Mouse (Mus musculus): ENCODE measurements at regions not wholly inside any gene's neighbourhood (a gene's known extent, or its start where the extent isn't known, plus 50 kb on each side); places are given as distances from the start of the nearest gene placed in this dataset.
A peak's percentile ranks its signal among the peaks of the same experiment; 100 is the strongest.

DNA sequence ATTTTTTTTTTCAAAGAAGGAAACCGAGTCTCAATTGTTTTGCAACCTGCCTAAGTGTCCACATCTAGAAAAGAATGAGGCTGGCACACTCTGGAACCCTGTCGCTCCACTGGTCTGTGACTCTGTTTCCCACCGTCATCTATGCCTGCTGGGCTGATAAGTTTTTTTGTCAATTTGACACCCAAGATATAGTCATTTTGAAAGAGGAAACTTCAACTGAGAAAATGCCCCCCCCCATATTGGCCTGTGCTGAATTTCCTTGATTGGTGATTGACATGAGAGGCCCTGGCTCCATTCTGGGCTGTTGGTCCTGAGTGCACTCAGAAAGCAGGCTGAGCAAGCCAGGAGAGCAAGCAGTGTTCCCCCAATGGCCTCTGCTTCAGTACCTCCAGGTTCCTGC, 71.6 kb upstream of the Vps8 start:
- Histone ChIP-seq H3K27ac (ENCODE audit: control insufficient read depth, insufficient read depth, low read depth, low read length) (no peak overlapping the region), H3K4me3 (ENCODE audit: control insufficient read depth, low read depth, low read length) (no peak overlapping the region), H3K4me1 (ENCODE audit: control insufficient read depth, insufficient read depth, low read length) (no peaks in the 10 kb centered on the region), H3K36me3 (ENCODE audit: control insufficient read depth, insufficient read depth, low read length) (no peaks in the 10 kb centered on the region), H3K27me3 (ENCODE audit: control insufficient read depth, insufficient read depth, low read length) (no peaks in the 10 kb centered on the region)
- no peak for TF ChIP-seq CTCF (IDR thresholded peaks at IDR 0.05; ENCODE audit: control insufficient read depth, insufficient read depth, insufficient replicate concordance, low read depth, low read length)
- TF ChIP-seq POLR2A (IDR thresholded peaks at IDR 0.05; ENCODE audit: control insufficient read depth, low read depth, low read length), result no peak

- no peak overlapping the region for H3K27ac ChIP-seq (ENCODE audit: control insufficient read depth, insufficient read depth, low read depth, low read length)
- TF ChIP-seq CTCF (IDR thresholded peaks at IDR 0.05; ENCODE audit: control insufficient read depth, insufficient read depth, insufficient replicate concordance, low read depth, low read length) (no peak), POLR2A (IDR thresholded peaks at IDR 0.05; ENCODE audit: control insufficient read depth, low read depth, low read length) (no peak)
Measured at GRCm38 (mm10) chr16:21353111-21353510, 69.8 kb upstream of the Vps8 start.

DNA sequence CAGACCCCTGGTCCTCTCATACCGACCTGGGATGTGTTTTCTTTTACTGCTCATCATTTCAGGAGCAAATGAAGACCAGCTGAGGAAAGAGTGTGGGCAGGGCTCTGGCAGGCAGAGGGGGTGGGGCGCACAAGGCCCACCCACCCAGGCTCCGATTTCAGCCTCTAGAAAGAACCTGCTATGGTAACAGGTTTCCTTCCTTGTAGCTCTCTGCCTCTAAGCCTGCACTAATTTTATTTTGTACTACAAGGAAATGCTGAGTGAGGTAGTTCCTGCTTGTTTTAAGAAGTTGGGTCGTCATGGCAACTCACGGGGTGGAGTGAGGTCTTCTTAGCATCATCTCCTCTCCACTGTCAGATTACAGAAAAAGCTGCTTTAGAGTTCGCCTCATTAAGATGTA, 69.4 kb upstream of the Vps8 start:
- H3K36me3 ChIP-seq (ENCODE audit: control insufficient read depth, insufficient read depth, low read length), result no peaks in the 10 kb centered on the region
- no peaks in the 10 kb centered on the region for H3K27me3 ChIP-seq (ENCODE audit: control insufficient read depth, insufficient read depth, low read length)
- peak overlapping the region; percentile 84 for H3K4me3 ChIP-seq (ENCODE audit: control insufficient read depth, low read depth, low read length)
- TF ChIP-seq CTCF (IDR thresholded peaks at IDR 0.05; ENCODE audit: control insufficient read depth, insufficient read depth, insufficient replicate concordance, low read depth, low read length), result no peak
- no peak for TF ChIP-seq POLR2A (IDR thresholded peaks at IDR 0.05; ENCODE audit: control insufficient read depth, low read depth, low read length)
- no peak overlapping the region for H3K27ac ChIP-seq (ENCODE audit: control insufficient read depth, insufficient read depth, low read depth, low read length)
- H3K4me1 ChIP-seq (ENCODE audit: control insufficient read depth, insufficient read depth, low read length), result no peaks in the 10 kb centered on the region

More at GRCm38 (mm10) chr16:21353111-21353510, 69.8 kb upstream of the Vps8 start:
- H3K27me3 ChIP-seq (ENCODE audit: control insufficient read depth, insufficient read depth, low read length), result no peaks in the 10 kb centered on the region
- H3K4me1 ChIP-seq (ENCODE audit: control insufficient read depth, insufficient read depth, low read length), result no peaks in the 10 kb centered on the region
- H3K36me3 ChIP-seq (ENCODE audit: control insufficient read depth, insufficient read depth, low read length), result no peaks in the 10 kb centered on the region
- H3K4me3 ChIP-seq (ENCODE audit: control insufficient read depth, low read depth, low read length), result peak overlapping the region; percentile 84

DNA sequence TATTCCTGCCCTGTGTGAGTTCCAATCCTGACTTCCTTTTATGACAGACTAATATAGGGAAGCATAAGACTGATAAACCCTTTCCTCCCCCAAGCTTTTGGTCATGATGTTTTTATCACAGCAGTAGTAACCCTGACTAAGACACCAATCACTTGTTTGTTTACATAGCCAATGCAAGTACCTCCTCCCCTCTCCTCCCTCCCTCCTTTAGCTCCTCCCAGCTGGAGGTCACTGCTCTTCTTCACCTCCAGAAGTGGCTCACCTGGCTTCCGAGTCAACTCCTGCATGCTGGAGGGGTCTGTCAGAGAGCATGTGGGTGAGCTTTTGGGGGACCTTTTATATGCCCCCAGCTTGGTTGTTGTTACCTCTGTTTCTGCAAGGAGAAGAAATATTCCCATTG, 67.3 kb upstream of the Vps8 start:
- Histone ChIP-seq H3K4me1 (ENCODE audit: control insufficient read depth, insufficient read depth, low read length) (no peaks in the 10 kb centered on the region), H3K27ac (ENCODE audit: control insufficient read depth, insufficient read depth, low read depth, low read length) (no peak overlapping the region), H3K4me3 (ENCODE audit: control insufficient read depth, low read depth, low read length) (no peak overlapping the region), H3K36me3 (ENCODE audit: control insufficient read depth, insufficient read depth, low read length) (no peaks in the 10 kb centered on the region), H3K27me3 (ENCODE audit: control insufficient read depth, insufficient read depth, low read length) (no peaks in the 10 kb centered on the region)
- TF ChIP-seq CTCF (IDR thresholded peaks at IDR 0.05; ENCODE audit: control insufficient read depth, insufficient read depth, insufficient replicate concordance, low read depth, low read length) (no peak), POLR2A (IDR thresholded peaks at IDR 0.05; ENCODE audit: control insufficient read depth, low read depth, low read length) (no peak)

- Histone ChIP-seq H3K27ac (ENCODE audit: control insufficient read depth, insufficient read depth, low read depth, low read length) (no peak overlapping the region), H3K36me3 (ENCODE audit: control insufficient read depth, insufficient read depth, low read length) (no peaks in the 10 kb centered on the region), H3K4me1 (ENCODE audit: control insufficient read depth, insufficient read depth, low read length) (no peaks in the 10 kb centered on the region), H3K4me3 (ENCODE audit: control insufficient read depth, low read depth, low read length) (no peak overlapping the region), H3K27me3 (ENCODE audit: control insufficient read depth, insufficient read depth, low read length) (no peaks in the 10 kb centered on the region)
- no peak for TF ChIP-seq POLR2A (IDR thresholded peaks at IDR 0.05; ENCODE audit: control insufficient read depth, low read depth, low read length)
- TF ChIP-seq CTCF (IDR thresholded peaks at IDR 0.05; ENCODE audit: control insufficient read depth, insufficient read depth, insufficient replicate concordance, low read depth, low read length), result no peak
Measured at GRCm38 (mm10) chr16:21357433-21357832, 65.5 kb upstream of the Vps8 start.

DNA sequence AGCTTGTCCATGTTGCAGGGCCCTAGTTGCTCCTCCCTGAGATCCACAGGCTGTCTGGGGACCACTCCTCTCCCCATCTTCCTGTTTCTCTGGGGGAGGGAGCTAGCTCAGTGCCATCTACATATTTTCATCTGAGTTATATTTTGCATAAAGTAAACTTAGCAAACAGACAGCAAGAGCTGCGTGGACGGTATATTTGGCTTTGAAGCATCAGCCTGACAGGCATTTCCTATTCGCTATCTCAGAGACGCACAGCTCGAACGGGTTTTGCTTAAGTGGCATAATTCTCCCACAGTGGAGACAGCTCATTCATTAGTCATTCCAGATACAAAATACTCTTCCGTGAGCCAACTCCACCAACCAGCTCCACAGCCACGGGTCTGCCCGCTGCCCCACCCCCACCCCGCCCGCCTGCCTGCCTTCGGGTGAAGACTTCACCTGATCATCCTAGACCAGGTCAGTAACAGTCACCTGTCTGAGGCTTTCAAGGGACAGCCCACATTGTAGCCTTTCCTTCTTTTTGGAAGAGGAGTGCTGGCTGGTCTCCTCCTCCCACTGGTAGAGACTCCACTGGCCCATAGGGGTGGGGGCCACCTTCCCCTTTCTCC, 64.5 kb upstream of the Vps8 start:
- Histone ChIP-seq H3K4me3 (ENCODE audit: control insufficient read depth, low read depth, low read length) (no peak overlapping the region), H3K27ac (ENCODE audit: control insufficient read depth, insufficient read depth, low read depth, low read length) (no peak overlapping the region), H3K36me3 (ENCODE audit: control insufficient read depth, insufficient read depth, low read length) (no peaks in the 10 kb centered on the region), H3K27me3 (ENCODE audit: control insufficient read depth, insufficient read depth, low read length) (no peaks in the 10 kb centered on the region), H3K4me1 (ENCODE audit: control insufficient read depth, insufficient read depth, low read length) (no peaks in the 10 kb centered on the region)
- TF ChIP-seq POLR2A (IDR thresholded peaks at IDR 0.05; ENCODE audit: control insufficient read depth, low read depth, low read length), result no peak
- no peak for TF ChIP-seq CTCF (IDR thresholded peaks at IDR 0.05; ENCODE audit: control insufficient read depth, insufficient read depth, insufficient replicate concordance, low read depth, low read length)

- Histone ChIP-seq H3K4me3 (ENCODE audit: control insufficient read depth, low read depth, low read length) (no peak overlapping the region), H3K27ac (ENCODE audit: control insufficient read depth, insufficient read depth, low read depth, low read length) (no peak overlapping the region), H3K36me3 (ENCODE audit: control insufficient read depth, insufficient read depth, low read length) (no peaks in the 10 kb centered on the region), H3K4me1 (ENCODE audit: control insufficient read depth, insufficient read depth, low read length) (no peaks in the 10 kb centered on the region), H3K27me3 (ENCODE audit: control insufficient read depth, insufficient read depth, low read length) (no peaks in the 10 kb centered on the region)
- TF ChIP-seq CTCF (IDR thresholded peaks at IDR 0.05; ENCODE audit: control insufficient read depth, insufficient read depth, insufficient replicate concordance, low read depth, low read length) (no peak), POLR2A (IDR thresholded peaks at IDR 0.05; ENCODE audit: control insufficient read depth, low read depth, low read length) (no peak)
Measured at GRCm38 (mm10) chr16:21359459-21359858, 63.5 kb upstream of the Vps8 start.

DNA sequence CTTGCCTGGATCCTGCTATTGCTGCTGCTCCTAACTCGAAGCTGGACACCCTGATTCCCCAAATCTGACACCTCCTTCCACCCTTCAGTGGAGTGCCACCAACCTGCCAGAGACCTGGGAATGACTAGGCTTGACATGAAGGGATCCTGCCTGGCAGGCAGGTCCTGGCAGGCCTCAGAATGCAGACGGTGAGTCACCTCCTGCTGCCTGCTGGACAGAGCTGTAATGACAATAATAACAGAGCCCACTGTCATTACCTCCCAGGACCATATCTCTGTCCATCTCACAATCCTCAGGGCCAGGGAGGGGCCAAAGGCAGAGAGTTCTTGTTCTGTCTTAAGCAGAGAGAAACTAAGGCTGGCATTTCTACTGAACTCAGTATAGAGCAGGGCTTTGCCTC, 61.5 kb upstream of the Vps8 start:
- Histone ChIP-seq H3K27ac (ENCODE audit: control insufficient read depth, insufficient read depth, low read depth, low read length) (no peak overlapping the region), H3K27me3 (ENCODE audit: control insufficient read depth, insufficient read depth, low read length) (no peaks in the 10 kb centered on the region), H3K36me3 (ENCODE audit: control insufficient read depth, insufficient read depth, low read length) (no peaks in the 10 kb centered on the region), H3K4me1 (ENCODE audit: control insufficient read depth, insufficient read depth, low read length) (no peaks in the 10 kb centered on the region), H3K4me3 (ENCODE audit: control insufficient read depth, low read depth, low read length) (no peak overlapping the region)
- TF ChIP-seq POLR2A (IDR thresholded peaks at IDR 0.05; ENCODE audit: control insufficient read depth, low read depth, low read length) (no peak), CTCF (IDR thresholded peaks at IDR 0.05; ENCODE audit: control insufficient read depth, insufficient read depth, insufficient replicate concordance, low read depth, low read length) (no peak)
